Mouse (Mus musculus): ENCODE data around the gene Cdk2ap2. TPM values are rescaled to one million over a fixed set of nuclear protein-coding genes. Genes with fewer than 3 reads are reported as not detected.
"Not testable (repeated sequence)": the region's sequence is repeated elsewhere in the genome, so short reads cannot be mapped to it uniquely, and the experiment has no call there.

Cdk2ap2 gene
- total RNA-seq, 1 experiment from 2014 or later = 78.4 TPM

GRCm38 (mm10) chr19:4117006-4117405 lies 20.0 kb downstream of the Cdk2ap2 start:
- no peak for DNase-seq

- DNase-seq = no peak
These were observed 21.4 kb downstream of the Cdk2ap2 start for GRCm38 (mm10) chr19:4118350-4118749.

GRCm38 (mm10) chr19:4119716-4120487 lies 22.9 kb downstream of the Cdk2ap2 start:
- no peak for DNase-seq

- no peak for DNase-seq
These were observed 23.5 kb downstream of the Cdk2ap2 start for GRCm38 (mm10) chr19:4120496-4120895.

GRCm38 (mm10) chr19:4121097-4121805 lies 24.3 kb downstream of the Cdk2ap2 start:
- DNase-seq = peak; percentile 99

- not testable (repeated sequence) for DNase-seq
These were observed 24.9 kb downstream of the Cdk2ap2 start for GRCm38 (mm10) chr19:4121896-4122295.

GRCm38 (mm10) chr19:4122411-4123370 lies 25.7 kb downstream of the Cdk2ap2 start:
- no peak for DNase-seq

GRCm38 (mm10) chr19:4124432-4124831 lies 27.4 kb downstream of the Cdk2ap2 start:
- no peak for DNase-seq

- not testable (repeated sequence) for DNase-seq
These were observed 28.3 kb downstream of the Cdk2ap2 start for GRCm38 (mm10) chr19:4125268-4125667.

- peak; percentile 99 for DNase-seq
These were observed 29.0 kb downstream of the Cdk2ap2 start, which contains the start of gene Aip for GRCm38 (mm10) chr19:4125741-4126696. Gene Aip (minus strand): TSS chr19:4125858.

GRCm38 (mm10) chr19:4126759-4127495 lies 29.9 kb downstream of the Cdk2ap2 start:
- peak; percentile 52 for DNase-seq

- no peak for DNase-seq
These were observed 32.5 kb downstream of the Cdk2ap2 start for GRCm38 (mm10) chr19:4129462-4129861.

- no peak for DNase-seq
These were observed 33.1 kb downstream of the Cdk2ap2 start for GRCm38 (mm10) chr19:4130106-4130505.

GRCm38 (mm10) chr19:4131075-4131474 lies 34.1 kb downstream of the Cdk2ap2 start:
- DNase-seq = no peak

GRCm38 (mm10) chr19:4131768-4132167 lies 34.8 kb downstream of the Cdk2ap2 start:
- no peak for DNase-seq

GRCm38 (mm10) chr19:4134354-4134753 lies 37.4 kb downstream of the Cdk2ap2 start:
- no peak for DNase-seq

- DNase-seq = not testable (repeated sequence)
These were observed 38.4 kb downstream of the Cdk2ap2 start for GRCm38 (mm10) chr19:4135229-4135962.

GRCm38 (mm10) chr19:4135963-4136345 lies 39.0 kb downstream of the Cdk2ap2 start:
- DNase-seq = not testable (repeated sequence)

- DNase-seq = no peak
These were observed 39.5 kb downstream of the Cdk2ap2 start for GRCm38 (mm10) chr19:4136463-4136862.

- DNase-seq = no peak
These were observed 40.9 kb downstream of the Cdk2ap2 start for GRCm38 (mm10) chr19:4137913-4138312.
